Mouse (Mus musculus): Measurements from ENCODE around the gene Fah. TPM values are rescaled to one million over a fixed set of nuclear protein-coding genes. Genes with fewer than 3 reads are reported as not detected.

Gene Fah
- polyA plus RNA-seq, 1 experiment = 22.2 TPM

GRCm38 (mm10) chr7:84546667-84547066, 59.9 kb downstream of the Fah start:
- Histone ChIP-seq H3K36me3 (ENCODE audit: control insufficient read depth, insufficient read depth) (no peaks in the 10 kb centered on the region), H3K79me3 (ENCODE audit: low read depth) (peaks cover 15% of the 10 kb centered on the region), H3ac (ENCODE audit: control insufficient read depth, insufficient read length, low read depth) (no peak overlapping the region), H3K27me3 (ENCODE audit: control insufficient read depth, insufficient read depth, insufficient read length) (no peaks in the 10 kb centered on the region), H3K4me3 (ENCODE audit: insufficient read depth, poor library complexity, severe bottlenecking) (no peak overlapping the region), H3K79me2 (ENCODE audit: control insufficient read depth, insufficient read depth) (peaks cover 29% of the 10 kb centered on the region)
- TF ChIP-seq USF1 (IDR thresholded peaks at IDR 0.05; ENCODE audit: low read depth) (no peak), MYOD1 (IDR thresholded peaks at IDR 0.05; ENCODE audit: control insufficient read depth, insufficient read length, low read depth) (peak; percentile 20), FOSL1 (IDR thresholded peaks at IDR 0.05; ENCODE audit: insufficient read depth, low read length, poor library complexity, severe bottlenecking) (peak; percentile 66)

DNA sequence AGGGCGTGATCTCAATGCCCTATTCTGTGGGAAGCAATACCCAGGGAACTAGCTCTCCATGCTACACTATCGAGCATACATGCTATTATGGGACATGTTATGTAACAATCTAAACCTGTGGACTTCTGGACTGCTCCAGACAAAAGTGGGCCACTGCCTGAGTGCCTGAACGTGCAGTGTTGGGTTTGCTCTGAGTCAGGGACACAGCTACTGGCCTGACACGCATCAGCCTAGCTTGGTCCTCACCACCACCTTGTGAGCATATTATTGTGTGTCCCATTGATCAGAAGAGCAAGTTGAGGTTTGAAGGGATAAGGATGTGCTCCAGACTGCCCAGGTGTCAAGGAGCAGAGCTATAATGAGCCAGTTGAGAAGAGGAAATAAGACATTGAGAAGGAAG, 61.6 kb downstream of the Fah start:
- Histone ChIP-seq H3K4me3 (ENCODE audit: insufficient read depth, poor library complexity, severe bottlenecking) (no peak overlapping the region), H3K79me3 (ENCODE audit: low read depth) (peaks cover 11% of the 10 kb centered on the region), H3K79me2 (ENCODE audit: control insufficient read depth, insufficient read depth) (peaks cover 40% of the 10 kb centered on the region), H3K27me3 (ENCODE audit: control insufficient read depth, insufficient read depth, insufficient read length) (no peaks in the 10 kb centered on the region), H3ac (ENCODE audit: control insufficient read depth, insufficient read length, low read depth) (no peak overlapping the region), H3K36me3 (ENCODE audit: control insufficient read depth, insufficient read depth) (no peaks in the 10 kb centered on the region)
- no peak for TF ChIP-seq CEBPB (IDR thresholded peaks at IDR 0.05; ENCODE audit: low read depth)
- TF ChIP-seq USF1 (IDR thresholded peaks at IDR 0.05; ENCODE audit: low read depth) = no peak
- no peak for TF ChIP-seq MYOD1 (IDR thresholded peaks at IDR 0.05; ENCODE audit: control insufficient read depth, insufficient read length, low read depth)
- TF ChIP-seq CTCF (IDR thresholded peaks at IDR 0.05; ENCODE audit: control insufficient read depth, insufficient read depth, insufficient read length) = no peak
- TF ChIP-seq MAX (IDR thresholded peaks at IDR 0.05) = no peak
- TF ChIP-seq MYOG (IDR thresholded peaks at IDR 0.05; ENCODE audit: control insufficient read depth, extremely low read depth, insufficient read length) = no peak
- no peak for TF ChIP-seq FOSL1 (IDR thresholded peaks at IDR 0.05; ENCODE audit: insufficient read depth, low read length, poor library complexity, severe bottlenecking)

Other genes starting within 250 kb of the Fah start
- gene Arnt2, start 196.5 kb downstream of the Fah start, polyA plus RNA-seq (2012; fragmentation: generic; extraction: Trizol) = 3.6 TPM
- 15.0 TPM for gene Gm2115, start 77.8 kb downstream of the Fah start, polyA plus RNA-seq (2012; fragmentation: generic; extraction: Trizol)
- gene Zfand6, start 83.2 kb upstream of the Fah start, polyA plus RNA-seq (2012; fragmentation: generic; extraction: Trizol) = 20.0 TPM
- gene Olfr291, start 246.8 kb upstream of the Fah start, polyA plus RNA-seq (2012; fragmentation: generic; extraction: Trizol) = not detected